Mouse (Mus musculus) left cerebral cortex, adult 8-10 months (tissue): ENCODE measurements around the gene Polr1e. TPM values are rescaled to one million over a fixed set of nuclear protein-coding genes. Genes with fewer than 3 reads are reported as not detected.
"Not testable (repeated sequence)": the region's sequence is repeated elsewhere in the genome, so short reads cannot be mapped to it uniquely, and the experiment has no call there.

Experiments
- DNase-seq, 2 experiments: peaks; one replicate each; pipeline ENCODE4 v3.0.0; 2022; ENCODE audit warnings: low spot score in 2 of 2
- total RNA-seq, 4 experiments: library from RNA; stranded (reverse); gene quantifications; 2 replicates each; pipeline ENCODE4 v1.2.4; 2022

Gene Polr1e
- total RNA-seq, 4 experiments from 2014 or later, result 9.4 to 13.8 (median 12.4) TPM

- no peak for DNase-seq
Observed at GRCm38 (mm10) chr4:45005452-45005851, 12.9 kb upstream of the Polr1e start.

- no peak for DNase-seq
Observed at GRCm38 (mm10) chr4:45010806-45011415, 7.5 kb upstream of the Polr1e start.

- DNase-seq, result peak in 1 of 2 experiments; percentile 56
Observed at GRCm38 (mm10) chr4:45011581-45012104, 6.7 kb upstream of the Polr1e start.

DNA sequence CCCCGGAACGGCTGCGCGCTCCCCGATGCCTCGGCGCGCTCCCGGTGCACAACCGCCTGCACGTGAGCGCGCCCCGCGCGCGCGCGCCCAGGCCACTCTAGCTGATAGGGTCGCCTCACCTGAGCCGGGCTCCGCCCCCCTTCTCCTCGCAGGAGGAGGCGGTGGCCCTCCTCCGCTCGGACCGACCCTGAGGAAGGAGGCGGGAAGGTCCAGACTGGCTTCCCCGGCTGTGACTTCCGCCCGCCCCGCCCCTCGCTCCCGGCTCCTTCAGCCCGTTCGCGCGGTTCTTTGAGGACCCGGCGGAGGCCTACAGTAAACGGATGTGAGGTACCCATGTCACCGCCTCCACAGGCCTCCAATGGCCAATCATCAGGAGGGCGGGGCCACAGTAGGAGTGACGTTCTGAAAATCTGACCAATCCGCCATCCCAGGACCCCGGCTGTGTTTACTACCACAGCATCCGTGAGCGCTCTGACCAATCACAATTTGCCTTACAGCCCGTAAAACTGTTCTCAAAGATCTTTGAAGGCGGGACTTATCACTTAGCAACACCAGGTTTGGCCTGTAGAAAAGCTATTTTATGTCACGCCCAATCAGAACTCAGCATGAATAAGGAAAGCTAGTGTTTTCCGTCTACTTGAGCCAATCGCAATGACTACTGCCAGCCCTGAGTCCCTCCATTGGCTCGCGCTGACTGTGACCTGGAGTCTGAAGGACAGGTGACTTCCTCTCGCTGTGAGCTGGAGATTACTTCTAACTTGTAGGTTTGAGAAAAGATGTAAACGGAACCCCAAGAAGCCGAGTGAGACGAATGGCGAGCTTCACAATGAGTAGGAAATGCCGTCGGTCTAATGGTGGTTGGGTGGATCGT, 6.0 kb upstream of the Polr1e start, which contains the start of gene Zbtb5:
TSS of gene Zbtb5 (minus strand) at position 308 of the 871 bp plus-strand sequence.
- DNase-seq, result peak; percentile 97 to 100

DNA sequence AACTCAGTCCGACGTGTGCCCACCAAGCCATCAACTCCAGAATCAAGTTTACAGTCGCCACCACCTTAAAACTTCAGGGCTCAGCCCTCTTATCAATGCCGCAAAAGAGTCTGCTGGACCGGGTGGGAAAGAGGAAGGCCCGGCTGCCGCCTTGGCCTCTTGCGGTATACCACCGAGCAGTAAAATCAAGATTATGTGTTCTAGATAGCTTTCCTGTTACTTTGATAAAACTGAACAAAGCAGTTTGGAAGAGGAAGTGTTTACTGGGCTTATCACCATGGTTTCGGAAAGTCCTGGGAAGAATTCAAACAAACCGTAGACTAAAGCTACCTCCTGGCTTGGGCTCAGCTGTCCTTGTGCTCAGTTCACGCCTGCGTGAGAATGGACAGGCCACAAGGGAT, 5.4 kb upstream of the Polr1e start:
- no peak for DNase-seq

DNA sequence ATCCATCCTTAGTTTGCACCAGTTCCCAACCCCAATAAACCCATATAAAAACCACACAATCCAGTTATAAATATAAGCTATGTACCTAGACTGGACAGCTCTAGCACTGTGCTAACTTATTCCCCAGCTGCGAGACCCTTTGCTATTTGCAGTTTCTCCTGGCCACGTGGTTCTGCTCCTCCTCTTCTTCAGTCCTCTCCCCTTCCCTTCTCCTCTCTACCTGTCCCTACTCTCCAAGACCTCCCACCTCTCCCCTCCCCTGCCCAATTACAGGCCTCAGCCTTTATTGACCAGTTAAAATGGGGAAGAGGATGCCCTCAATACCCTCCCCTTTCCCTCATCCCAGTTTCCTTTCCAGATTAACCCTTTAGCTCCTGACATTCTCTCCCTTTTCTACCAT, 4.8 kb upstream of the Polr1e start:
- no peak for DNase-seq

DNA sequence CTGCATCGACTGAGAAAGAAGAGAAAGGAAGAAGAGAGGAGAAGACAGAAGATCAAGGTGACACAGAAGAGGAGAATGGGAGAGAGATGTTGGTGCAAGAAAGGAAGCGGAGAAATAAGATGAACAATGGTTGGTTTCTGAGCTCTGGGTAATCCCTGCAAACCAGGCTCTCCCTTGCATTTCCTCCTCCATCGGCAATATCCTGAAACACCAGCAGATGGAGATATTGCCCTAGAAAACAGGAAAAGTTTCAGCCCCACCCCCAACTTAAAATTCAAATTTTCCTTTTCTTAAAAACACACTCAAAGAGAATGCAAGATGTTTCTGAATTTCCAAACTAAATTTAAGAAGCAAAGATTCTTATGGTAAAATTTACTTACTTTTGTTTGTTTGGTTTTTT, 2.8 kb upstream of the Polr1e start:
- DNase-seq, result no peak

- no peak for DNase-seq
Observed at GRCm38 (mm10) chr4:45019009-45019408, 626 bp downstream of the Polr1e start.

DNA sequence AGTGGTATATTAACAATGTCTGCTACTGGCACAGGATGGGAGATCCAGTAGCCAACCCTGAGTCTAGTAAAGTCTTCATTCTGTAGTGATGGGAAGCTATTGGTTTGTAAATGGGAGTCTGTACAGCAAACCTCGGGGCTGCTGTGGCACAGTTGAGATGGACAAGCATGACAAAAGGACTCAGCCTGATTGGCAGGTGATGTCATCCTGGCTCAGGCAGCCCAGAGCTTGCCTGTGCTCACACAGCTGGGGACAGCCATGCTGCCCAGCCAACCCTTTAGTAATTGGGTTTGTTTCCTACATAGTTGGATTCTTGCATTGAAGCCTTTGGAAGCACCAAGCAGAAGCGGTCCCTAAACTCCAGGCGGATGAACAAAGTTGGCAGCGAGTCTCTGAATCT, 8.1 kb downstream of the Polr1e start:
- no peak for DNase-seq

DNA sequence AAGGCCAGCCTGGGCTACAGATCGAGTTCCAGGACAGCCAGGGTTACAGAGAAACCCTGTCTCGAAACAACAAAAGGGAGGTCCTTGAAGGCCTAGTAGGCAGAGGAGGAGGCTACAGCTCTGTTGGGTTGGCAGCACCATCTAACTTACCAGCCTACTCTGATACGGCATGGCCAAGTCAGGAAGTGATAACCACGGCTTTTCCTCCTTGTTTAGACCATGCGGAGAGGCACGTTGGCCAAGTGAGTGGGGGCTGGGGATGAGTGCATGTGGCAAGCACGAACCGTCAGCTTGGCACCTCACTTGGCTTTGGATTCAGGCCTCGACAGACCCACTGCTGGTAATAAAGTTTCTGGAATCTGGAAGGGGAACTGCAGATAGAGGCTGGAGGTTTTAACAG, 14.2 kb downstream of the Polr1e start:
- DNase-seq, result no peak

DNA sequence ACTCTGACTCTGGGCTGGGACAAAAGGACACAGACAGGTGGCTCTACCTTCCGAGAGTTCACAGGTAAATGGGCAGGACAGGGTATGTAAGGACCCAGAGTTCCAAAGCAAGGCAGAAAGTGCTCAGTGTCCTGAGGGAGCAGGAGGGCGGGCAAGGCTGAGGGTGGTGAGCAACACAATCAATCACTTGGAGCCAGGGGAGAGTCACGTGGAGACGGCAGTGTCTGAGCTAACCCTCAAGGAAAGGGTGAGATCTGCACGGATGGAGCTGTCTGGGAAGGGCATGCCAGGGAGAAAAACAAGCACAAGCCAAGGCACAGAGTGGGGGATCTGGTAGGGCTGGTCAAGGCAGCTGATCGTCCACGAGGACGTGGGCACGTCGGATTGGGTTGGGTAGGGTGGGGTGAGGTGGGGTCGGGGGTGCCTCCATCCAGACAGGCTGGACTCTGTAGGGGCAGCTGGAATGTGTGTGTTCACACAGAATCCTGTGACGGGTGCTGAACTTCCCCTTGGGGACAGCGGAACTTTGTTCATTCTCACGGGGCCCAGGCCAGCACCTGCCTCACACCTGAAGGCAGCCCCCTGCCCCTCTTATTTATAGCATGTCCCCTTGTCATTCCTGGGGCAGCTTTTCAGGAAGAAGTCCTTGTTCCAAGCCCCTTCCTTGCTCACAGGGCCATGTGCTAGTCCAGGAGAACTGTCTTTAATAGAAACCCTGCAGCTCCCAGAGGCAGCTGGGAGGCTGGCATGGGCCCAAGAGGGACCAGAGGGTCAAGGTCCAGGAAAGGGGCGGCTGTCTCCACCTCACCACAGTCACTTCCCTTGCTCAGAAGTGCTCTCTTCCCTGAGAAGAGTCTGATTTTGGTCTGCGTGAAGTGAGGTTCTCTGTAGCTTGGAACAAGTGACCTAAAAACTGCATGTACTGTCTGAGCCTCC, 16.6 kb downstream of the Polr1e start:
- no peak for DNase-seq

DNA sequence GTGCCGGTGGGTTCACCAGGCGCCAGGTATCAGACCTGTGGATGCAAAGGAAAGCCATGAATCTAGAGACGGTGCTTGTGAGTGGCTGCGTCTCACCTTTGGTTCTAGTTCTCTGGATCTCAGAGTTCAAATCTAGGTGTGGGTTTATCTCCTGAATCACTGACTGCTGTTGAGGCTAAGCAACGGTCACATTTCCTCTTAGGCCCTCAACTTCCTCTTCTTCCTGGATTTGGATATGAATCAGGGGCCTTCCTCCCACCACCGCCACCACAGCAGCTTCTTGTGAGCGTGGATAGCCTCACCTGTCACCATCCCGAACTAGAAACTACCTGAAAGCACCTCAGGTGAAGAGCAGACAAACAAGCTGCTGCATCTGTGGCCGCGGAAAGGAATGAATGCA, 17.7 kb downstream of the Polr1e start:
- no peak for DNase-seq

DNA sequence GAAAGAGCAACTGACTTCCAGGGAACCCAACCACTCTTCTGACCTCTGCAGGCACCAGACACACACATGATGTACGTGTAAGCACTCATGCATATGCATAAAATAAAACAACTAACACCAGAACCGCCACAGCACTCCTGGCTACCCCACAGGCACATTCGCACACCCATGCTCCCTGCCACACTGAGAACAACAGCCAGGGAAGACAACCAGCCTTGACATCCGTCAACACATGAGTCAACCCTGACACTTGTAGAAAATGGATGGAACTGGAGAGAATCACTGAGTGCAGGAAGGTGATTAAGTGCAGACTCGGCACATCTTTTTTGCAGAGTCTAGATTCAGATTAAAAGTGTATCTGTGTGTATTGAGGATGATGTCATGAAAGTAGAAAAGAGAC, 18.2 kb downstream of the Polr1e start:
- no peak for DNase-seq

DNA sequence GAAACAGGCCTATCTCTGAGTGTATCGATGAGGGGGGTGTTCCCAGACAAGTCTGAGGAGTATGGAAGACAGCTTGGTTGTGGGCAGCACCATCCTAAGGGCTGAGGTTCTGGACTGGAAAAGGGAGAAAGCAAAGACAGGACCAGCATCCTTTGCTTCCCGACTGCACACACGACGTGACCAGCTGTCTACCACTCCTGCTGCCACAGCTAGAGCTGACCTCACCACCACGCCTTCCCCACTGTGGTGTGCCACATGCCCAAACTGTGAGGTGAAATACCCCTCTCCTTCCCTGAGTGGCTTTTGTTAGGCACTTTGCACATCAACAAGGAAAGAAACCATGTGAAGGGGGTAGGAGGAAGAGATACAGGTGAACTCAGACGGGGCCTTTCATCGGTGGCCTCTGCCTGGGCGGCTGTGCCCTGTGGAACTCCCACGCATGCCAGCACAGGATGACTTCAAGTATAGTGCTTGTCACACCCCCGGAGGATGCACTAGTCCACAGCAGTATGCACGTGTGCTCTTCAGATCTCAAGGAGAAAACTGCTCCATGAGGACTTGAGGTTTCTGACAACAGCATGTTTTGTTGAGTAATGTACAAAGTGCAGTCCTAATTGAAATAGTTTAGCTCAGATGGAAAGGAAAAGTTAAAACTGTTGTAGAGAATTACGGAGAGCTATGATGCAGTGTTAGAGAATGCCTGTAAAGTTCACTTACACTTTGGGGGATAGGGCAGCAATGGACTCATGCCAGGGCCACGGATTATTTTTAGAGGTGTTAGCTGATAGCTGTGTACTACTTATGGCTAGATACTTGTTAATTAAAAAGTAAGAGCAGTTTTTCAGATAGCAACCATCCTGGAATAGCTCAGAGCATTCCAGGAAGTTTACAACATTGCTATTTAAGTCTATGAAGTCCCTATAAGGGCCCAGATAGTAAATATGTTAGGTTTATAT, 19.4 kb downstream of the Polr1e start:
- DNase-seq, result no peak

DNA sequence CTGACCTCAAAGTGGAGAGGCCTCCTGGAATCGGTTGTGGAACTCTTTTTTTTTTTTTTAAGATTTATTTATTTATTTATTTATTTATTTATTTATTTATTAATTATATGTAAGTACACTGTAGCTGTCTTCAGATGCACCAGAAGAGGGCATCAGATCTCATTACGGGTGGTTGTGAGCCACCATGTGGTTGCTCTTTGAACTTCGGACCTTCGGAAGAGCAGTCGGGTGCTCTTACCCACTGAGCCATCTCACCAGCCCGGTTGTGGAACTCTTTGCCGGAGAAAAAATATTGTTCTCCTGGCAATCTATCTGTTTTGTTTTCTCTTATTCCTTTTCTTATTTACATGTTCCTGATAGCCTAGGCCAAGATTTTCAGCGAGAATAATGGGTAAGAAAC, 20.5 kb downstream of the Polr1e start:
- DNase-seq, result not testable (repeated sequence)

DNA sequence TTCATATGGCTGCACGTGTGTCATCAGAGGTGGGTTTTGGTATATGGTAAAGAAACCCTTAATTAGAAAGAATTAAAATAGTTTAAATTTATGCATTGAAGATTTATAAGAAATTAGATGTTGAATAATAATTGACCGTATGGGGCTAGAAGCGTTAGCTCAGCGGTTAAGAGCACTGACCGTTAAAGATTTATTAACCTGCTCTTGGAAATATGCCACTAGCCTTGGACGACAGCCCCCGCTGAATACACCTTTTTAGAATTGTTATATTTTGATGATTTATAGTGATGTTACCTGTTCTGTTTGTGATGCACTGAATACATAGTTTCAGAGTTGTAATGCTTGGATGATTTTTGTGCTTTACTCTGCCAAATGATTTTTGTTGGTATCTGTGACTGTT, 21.2 kb downstream of the Polr1e start:
- DNase-seq, result not testable (repeated sequence)

- DNase-seq, result no peak
Observed at GRCm38 (mm10) chr4:45040795-45041194, 22.4 kb downstream of the Polr1e start.

DNA sequence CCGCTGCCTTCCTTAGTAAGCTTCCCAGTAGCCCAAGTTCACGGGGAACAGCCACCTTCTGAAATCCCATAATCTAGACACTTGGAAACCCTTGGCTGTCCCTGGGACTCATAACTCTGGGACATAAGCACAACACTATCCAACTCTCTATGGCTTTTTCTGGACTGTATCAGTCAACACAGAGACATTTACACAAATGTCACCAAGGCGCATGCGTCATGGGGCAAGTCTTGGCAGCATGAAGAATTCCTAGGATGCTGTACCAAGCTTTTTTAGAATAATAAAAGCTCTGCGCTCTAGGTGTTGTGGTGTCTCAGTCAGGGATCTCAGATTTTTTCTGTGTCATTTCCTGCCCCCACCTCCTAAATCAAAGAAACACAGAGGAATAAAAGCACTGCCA, 28.3 kb downstream of the Polr1e start:
- DNase-seq, result no peak

- no peak for DNase-seq
Observed at GRCm38 (mm10) chr4:45047286-45047887, 29.0 kb downstream of the Polr1e start.

- DNase-seq, result peak in 1 of 2 experiments; percentile 37
Observed at GRCm38 (mm10) chr4:45047956-45048355, 29.6 kb downstream of the Polr1e start.
